Mouse (Mus musculus) Muller cell, postnatal 12 days (primary cell): ENCODE data around the gene Mgat4d.
"Not testable (repeated sequence)": the region's sequence is repeated elsewhere in the genome, so short reads cannot be mapped to it uniquely, and the experiment has no call there.

Experiments
- DNase-seq: peaks from one replicate; pipeline ENCODE4 v3.0.0-alpha.2; 2015; ENCODE audit errors: inconsistent ontology term

Mgat4d gene

GRCm38 (mm10) chr8:83348263-83348662 is at the start of gene Mgat4d:
Gene Mgat4d (plus strand): TSS chr8:83348471.
- no peak for DNase-seq

- peak; percentile 2 for DNase-seq
Observed at GRCm38 (mm10) chr8:83300135-83300534, 48.1 kb upstream of the Mgat4d start.

- no peak for DNase-seq
Observed at GRCm38 (mm10) chr8:83304946-83305345, 43.3 kb upstream of the Mgat4d start.

- peak; percentile 95 for DNase-seq
Observed at GRCm38 (mm10) chr8:83309836-83310235, 38.4 kb upstream of the Mgat4d start.

- DNase-seq, result not testable (repeated sequence)
Observed at GRCm38 (mm10) chr8:83315084-83315483, 33.2 kb upstream of the Mgat4d start.

- no peak for DNase-seq
Observed at GRCm38 (mm10) chr8:83315691-83316090, 32.6 kb upstream of the Mgat4d start.

GRCm38 (mm10) chr8:83320543-83320942 is 27.7 kb upstream of the Mgat4d start:
- DNase-seq, result no peak

- DNase-seq, result no peak
Observed at GRCm38 (mm10) chr8:83322374-83322773, 25.9 kb upstream of the Mgat4d start.

GRCm38 (mm10) chr8:83323056-83323455 is 25.2 kb upstream of the Mgat4d start:
- no peak for DNase-seq

- no peak for DNase-seq
Observed at GRCm38 (mm10) chr8:83327889-83328288, 20.4 kb upstream of the Mgat4d start.

- DNase-seq, result no peak
Observed at GRCm38 (mm10) chr8:83331567-83331898, 16.7 kb upstream of the Mgat4d start.

- peak; percentile 97 for DNase-seq
Observed at GRCm38 (mm10) chr8:83331899-83332697, 16.2 kb upstream of the Mgat4d start, which contains the start of gene Elmod2. Gene Elmod2 (minus strand): TSS chr8:83332486.

GRCm38 (mm10) chr8:83332864-83333263 is 15.4 kb upstream of the Mgat4d start:
- DNase-seq, result no peak

- no peak for DNase-seq
Observed at GRCm38 (mm10) chr8:83342076-83342475, 6.2 kb upstream of the Mgat4d start.

- peak; percentile 19 for DNase-seq
Observed at GRCm38 (mm10) chr8:83342693-83343092, 5.6 kb upstream of the Mgat4d start.

GRCm38 (mm10) chr8:83351315-83351714 is 3.0 kb downstream of the Mgat4d start:
- DNase-seq, result no peak

- no peak for DNase-seq
Observed at GRCm38 (mm10) chr8:83363156-83363769, 15.0 kb downstream of the Mgat4d start.

- DNase-seq, result no peak
Observed at GRCm38 (mm10) chr8:83377231-83377630, 29.0 kb downstream of the Mgat4d start.

- no peak for DNase-seq
Observed at GRCm38 (mm10) chr8:83380141-83380540, 31.9 kb downstream of the Mgat4d start.

- no peak for DNase-seq
Observed at GRCm38 (mm10) chr8:83381016-83381415, 32.7 kb downstream of the Mgat4d start.

- DNase-seq, result no peak
Observed at GRCm38 (mm10) chr8:83382850-83383249, 34.6 kb downstream of the Mgat4d start.

- peak; percentile 78 for DNase-seq
Observed at GRCm38 (mm10) chr8:83389316-83390005, 41.2 kb downstream of the Mgat4d start, which contains the start of gene Clgn. Gene Clgn (plus strand): TSS chr8:83389867.
